Mouse (Mus musculus) ES-Bruce4 (cell line): ENCODE measurements around the gene Avp.

ENCODE experiments used
- CTCF ChIP-seq: IDR thresholded peaks from one replicate; pipeline ENCODE4 v1.8.1; 2011; ENCODE audit warnings: low read depth, low read length
- EP300 ChIP-seq: IDR thresholded peaks from 2 replicates; pipeline ENCODE4 v1.6.1; 2011; ENCODE audit warnings: low read depth, low read length; ENCODE audit not compliant: insufficient read depth
- POLR2A ChIP-seq: IDR thresholded peaks from one replicate; pipeline ENCODE4 v1.8.1; 2011; ENCODE audit warnings: low read length; ENCODE audit not compliant: insufficient read depth

GRCm38 (mm10) chr2:130536890-130537289, 45.5 kb downstream of the Avp start:
- TF ChIP-seq CTCF: no peak
- no peak for TF ChIP-seq EP300
- no peak for TF ChIP-seq POLR2A
